Mouse (Mus musculus): ENCODE data around the gene Tet3.

GRCm38 (mm10) chr6:83404571-83404970, 54.3 kb downstream of the Tet3 start:
- no peak for TF ChIP-seq CTCF (IDR thresholded peaks at IDR 0.05)
- no peak for TF ChIP-seq EP300 (IDR thresholded peaks at IDR 0.05)
